In genomic region chr12:116772081-116772566, GRCm38 (mm10) we compare ENCODE assay signal across 8 mouse cellular contexts.
DNase-seq lines count a peak whose midpoint lies in the region; ATAC-seq and TF ChIP-seq lines count a peak whose summit lies in the region.

No protein-coding gene starts in this region.

- WGBS in midbrain, postnatal 0 days: 41% methylated on average over 7 of the region's 7 CpGs
- 41% methylated on average over 7 of the region's 7 CpGs for WGBS in midbrain, embryonic 13.5 days
- WGBS in liver, embryonic 13.5 days (ENCODE audit: insufficient replicate concordance): 48% methylated on average over 7 of the region's 7 CpGs

- no peaks in the 10 kb centered on the region for H3K9me3 ChIP-seq in midbrain, postnatal 0 days (ENCODE audit: low read length)
- no peaks in the 10 kb centered on the region for H3K9me3 ChIP-seq in midbrain, embryonic 13.5 days
- H3K9me3 ChIP-seq in liver, embryonic 13.5 days (replicated peaks): 0 out of 2 replicates have a peak, but pooled peaks cover 6% of the 10 kb centered on the region

- H3K36me3 ChIP-seq in midbrain, postnatal 0 days (ENCODE audit: insufficient read depth, low read length): no peaks in the 10 kb centered on the region
- H3K36me3 ChIP-seq in midbrain, embryonic 13.5 days: no peaks in the 10 kb centered on the region
- H3K36me3 ChIP-seq in liver, embryonic 13.5 days: no peaks in the 10 kb centered on the region

- H3K27ac ChIP-seq in midbrain, postnatal 0 days (ENCODE audit: low read depth, low read length): no peak overlapping the region
- no peak overlapping the region for H3K27ac ChIP-seq in midbrain, embryonic 13.5 days
- no peak overlapping the region for H3K27ac ChIP-seq in liver, embryonic 13.5 days

- no peaks in the 10 kb centered on the region for H3K27me3 ChIP-seq in midbrain, postnatal 0 days (ENCODE audit: insufficient read depth, low read length)
- H3K27me3 ChIP-seq in midbrain, embryonic 13.5 days: no peaks in the 10 kb centered on the region
- no peaks in the 10 kb centered on the region for H3K27me3 ChIP-seq in liver, embryonic 13.5 days

- no peak overlapping the region for H3K9ac ChIP-seq in midbrain, postnatal 0 days (replicated peaks; ENCODE audit: low read length, poor library complexity, severe bottlenecking)
- no peak overlapping the region for H3K9ac ChIP-seq in midbrain, embryonic 13.5 days (replicated peaks)
- no peak overlapping the region for H3K9ac ChIP-seq in liver, embryonic 13.5 days

- no peak for TF ChIP-seq CTCF in midbrain, postnatal 0 days (IDR thresholded peaks at IDR 0.05)

- H3K4me3 ChIP-seq in midbrain, postnatal 0 days (ENCODE audit: low read depth, low read length): no peak overlapping the region
- no peak overlapping the region for H3K4me3 ChIP-seq in midbrain, embryonic 13.5 days (replicated peaks)
- no peak overlapping the region for H3K4me3 ChIP-seq in liver, embryonic 13.5 days (replicated peaks)

- H3K4me2 ChIP-seq in midbrain, postnatal 0 days (ENCODE audit: low read depth, low read length, poor library complexity, severe bottlenecking): no peak overlapping the region
- no peak overlapping the region for H3K4me2 ChIP-seq in midbrain, embryonic 13.5 days (replicated peaks)
- H3K4me2 ChIP-seq in liver, embryonic 13.5 days: no peak overlapping the region

- no peak for ATAC-seq in cerebellum, adult (ENCODE audit: insufficient number of reproducible peaks, low FRiP score, low TSS enrichment)
- peak; percentile 48; the same call in 1 of the 2 replicates for ATAC-seq in midbrain, postnatal 0 days (ENCODE audit: low FRiP score)
- ATAC-seq in midbrain, embryonic 13.5 days: no peak; the same call in 1 of the 2 replicates
- ATAC-seq in liver, embryonic 13.5 days (ENCODE audit: low read depth): peak; percentile 79

- peak; percentile 21 for DNase-seq in cerebellum, adult 11-12 months
- DNase-seq in midbrain, postnatal 0 days (ENCODE audit: low spot score): peak; percentile 15
- peak; percentile 3 for DNase-seq in liver, embryonic 13.5 days
- DNase-seq in frontal cortex, adult 2 months (ENCODE audit: extremely low spot score in 1 of 2, low spot score in 1 of 2): no peak
- no peak for DNase-seq in layer of hippocampus, postnatal 36 days
- no peak for DNase-seq in urinary bladder, postnatal 4 days (ENCODE audit: low spot score in 2 of 2)

- H3K4me1 ChIP-seq in midbrain, postnatal 0 days (ENCODE audit: insufficient read depth, low read length): no peaks in the 10 kb centered on the region
- H3K4me1 ChIP-seq in midbrain, embryonic 13.5 days (replicated peaks): peaks cover 12% of the 10 kb centered on the region
- no peaks in the 10 kb centered on the region for H3K4me1 ChIP-seq in liver, embryonic 13.5 days (replicated peaks)

Comparison
In these comparisons a context has a peak if more than half of its experiments do, and no peak if none do; other contexts are left out.
1. ATAC-seq: peak in midbrain, postnatal 0 days (single experiment) and liver, embryonic 13.5 days (single experiment); none in cerebellum, adult (single experiment) and midbrain, embryonic 13.5 days (single experiment).
2. DNase-seq: peak in cerebellum, adult 11-12 months (single experiment), midbrain, postnatal 0 days (single experiment) and liver, embryonic 13.5 days (single experiment); none in frontal cortex, adult 2 months (0 of 2), layer of hippocampus, postnatal 36 days (0 of 2) and urinary bladder, postnatal 4 days (0 of 2).